Mouse (Mus musculus) kidney, adult 2 months (tissue): ENCODE results near the gene Gm12216.

ENCODE experiments used
- CTCF ChIP-seq: fragments of 200-500 bp; conservative IDR thresholded peaks from 2 replicates; pipeline ENCODE4 v1.5.1; 2011; ENCODE audit warnings: low read depth, mild to moderate bottlenecking, control low read depth, low read length, moderate library complexity, mixed read lengths; ENCODE audit not compliant: insufficient read depth, insufficient read length
- POLR2A ChIP-seq: fragments of 200-500 bp; IDR thresholded peaks from one replicate; pipeline ENCODE4 v1.6.1; 2011; ENCODE audit warnings: low read depth, low read length, control low read depth

- TF ChIP-seq POLR2A (no peak), CTCF (no peak)
These were observed 44.2 kb downstream of the Gm12216 start for GRCm38 (mm10) chr11:53814810-53815209.
